In the genomic region with DNA sequence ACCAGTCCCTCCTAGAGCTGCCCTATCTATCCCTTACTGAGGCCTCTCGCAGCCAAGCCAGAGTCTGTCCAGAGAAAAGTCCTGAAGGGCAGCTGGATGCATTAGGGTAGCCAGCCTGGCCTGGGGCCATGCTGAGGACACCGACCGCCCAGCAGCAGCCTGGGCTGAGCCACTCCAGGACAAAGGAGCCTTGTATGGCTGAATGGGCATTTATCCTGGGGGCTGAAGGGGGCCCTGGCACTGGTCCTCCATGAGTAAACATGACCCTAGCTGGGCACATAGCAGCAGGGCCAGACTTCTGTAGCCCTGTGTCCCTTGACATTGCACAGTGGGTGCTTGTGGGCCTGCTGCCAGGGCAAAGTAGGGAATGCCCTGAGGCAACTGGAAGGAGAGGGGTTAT, we compare ENCODE assay signal across 9 mouse cellular contexts. TPM values are rescaled to one million over a fixed set of nuclear protein-coding genes. Genes with fewer than 3 reads are reported as not detected.
DNase-seq lines count a peak whose midpoint lies in the region; ATAC-seq lines count a peak whose summit lies in the region.
"Had no signal": no experiment of that assay in that cellular context is flagged by ENCODE, and none has a peak within 500 bp of the region (broad histone marks: within the 10 kb centered on the region; RNA-seq: fewer than 3 reads in every experiment).

No protein-coding gene starts in this region.

- H3K4me3 ChIP-seq in heart, embryonic 12.5 days, result no peak overlapping the region
- H3K4me3 ChIP-seq in hindbrain, embryonic 10.5 days, result no peak overlapping the region
- H3K4me3 ChIP-seq in limb, embryonic 13.5 days, result no peak overlapping the region

- no peak overlapping the region for H3K27ac ChIP-seq in heart, embryonic 12.5 days (ENCODE audit: poor library complexity, severe bottlenecking)
- peak overlapping the region; percentile 65 for H3K27ac ChIP-seq in hindbrain, embryonic 10.5 days
- H3K27ac ChIP-seq in limb, embryonic 13.5 days, result peak overlapping the region; percentile 63; the same call in 1 of the 2 replicates
- H3K27ac ChIP-seq: liver, embryonic 14.5 days had no signal

- peaks cover 41% of the 10 kb centered on the region for H3K36me3 ChIP-seq in heart, embryonic 12.5 days
- H3K36me3 ChIP-seq in hindbrain, embryonic 10.5 days, result peaks cover 46% of the 10 kb centered on the region
- peaks cover 41% of the 10 kb centered on the region for H3K36me3 ChIP-seq in limb, embryonic 13.5 days

- WGBS in heart, embryonic 12.5 days, result 60% methylated on average over 3 of the region's 3 CpGs
- 62% methylated on average over 3 of the region's 3 CpGs for WGBS in hindbrain, embryonic 10.5 days
- WGBS in limb, embryonic 13.5 days, result 80% methylated on average over 3 of the region's 3 CpGs

- H3K4me2 ChIP-seq in heart, embryonic 12.5 days, result no peak overlapping the region
- H3K4me2 ChIP-seq in limb, embryonic 13.5 days (replicated peaks), result no peak overlapping the region

- intact Hi-C loops in heart, postnatal 36 days (cut with DNase I), result no loop called here

- H3K9ac ChIP-seq in heart, embryonic 12.5 days, result no peak overlapping the region
- H3K9ac ChIP-seq in limb, embryonic 13.5 days, result peak overlapping the region; percentile 25; the same call in 1 of the 2 replicates
- H3K9ac ChIP-seq: liver, embryonic 14.5 days had no signal

- DNase-seq in heart, postnatal 36 days, result no peak
- DNase-seq in adipocyte (ENCODE audit: low spot score), result peak; percentile 40
- no peak for DNase-seq in hindbrain, embryonic 10.5 days (ENCODE audit: low spot score)
- DNase-seq in telencephalon, adult 2 months (ENCODE audit: low read depth, low spot score), result peak; percentile 45
- DNase-seq in yolk sac, embryonic 10.5 days (ENCODE audit: low spot score), result no peak
- DNase-seq in ovary, postnatal 36 days (ENCODE audit: low spot score), result no peak

- peaks cover 13% of the 10 kb centered on the region for H3K4me1 ChIP-seq in heart, embryonic 12.5 days (replicated peaks)
- H3K4me1 ChIP-seq in hindbrain, embryonic 10.5 days (replicated peaks), result peaks cover 7% of the 10 kb centered on the region
- H3K4me1 ChIP-seq in limb, embryonic 13.5 days, result no peaks in the 10 kb centered on the region

- no peaks in the 10 kb centered on the region for H3K27me3 ChIP-seq in heart, embryonic 12.5 days (replicated peaks)
- no peaks in the 10 kb centered on the region for H3K27me3 ChIP-seq in hindbrain, embryonic 10.5 days (ENCODE audit: insufficient read depth, poor library complexity, severe bottlenecking)
- H3K27me3 ChIP-seq in limb, embryonic 13.5 days, result no peaks in the 10 kb centered on the region

- no peaks in the 10 kb centered on the region for H3K9me3 ChIP-seq in heart, embryonic 12.5 days (replicated peaks)
- no peaks in the 10 kb centered on the region for H3K9me3 ChIP-seq in hindbrain, embryonic 10.5 days
- H3K9me3 ChIP-seq in limb, embryonic 13.5 days, result no peaks in the 10 kb centered on the region

- peak; percentile 14; the same call in 1 of the 2 replicates for ATAC-seq in heart, embryonic 12.5 days (ENCODE audit: insufficient number of reproducible peaks, low FRiP score)
- ATAC-seq in limb, embryonic 13.5 days (ENCODE audit: low FRiP score, low read depth), result 0 out of 2 replicates have a peak, but pooled peaks have one; percentile 32

RNA-seq across cellular contexts. Expression of a gene that starts 16.2 kb away (rescaled TPM):
- polyA plus RNA-seq in heart, embryonic 12.5 days (2016; fragmentation: Nextera tagmentation; extraction: Ambion mirVana), result 34.3 and 34.9 TPM in 2 replicates
- total RNA-seq in heart, postnatal 36 days (2021), result 10 to 100 TPM; 20.8 to 21.0 TPM
- polyA plus RNA-seq in hindbrain, embryonic 10.5 days (2016; fragmentation: Nextera tagmentation; extraction: Ambion mirVana), result 37.1 and 40.9 TPM in 2 replicates
- 45.2 and 46.0 TPM in 2 replicates for polyA plus RNA-seq in limb, embryonic 13.5 days (2015; fragmentation: Nextera tagmentation; extraction: Ambion mirVana)

RNA-seq across cellular contexts. Expression of a gene that starts 16.5 kb away (rescaled TPM):
- polyA plus RNA-seq in heart, embryonic 12.5 days (2016; fragmentation: Nextera tagmentation; extraction: Ambion mirVana), result 152 and 163 TPM in 2 replicates
- 1 to 10 TPM; 2.0 to 2.2 TPM for total RNA-seq in heart, postnatal 36 days (2021)
- polyA plus RNA-seq in hindbrain, embryonic 10.5 days (2016; fragmentation: Nextera tagmentation; extraction: Ambion mirVana), result 259 and 305 TPM in 2 replicates
- 196 and 197 TPM in 2 replicates for polyA plus RNA-seq in limb, embryonic 13.5 days (2015; fragmentation: Nextera tagmentation; extraction: Ambion mirVana)

RNA-seq across cellular contexts. Expression of a gene that starts 22.1 kb away (rescaled TPM):
- 135 and 140 TPM in 2 replicates for polyA plus RNA-seq in heart, embryonic 12.5 days (2016; fragmentation: Nextera tagmentation; extraction: Ambion mirVana)
- total RNA-seq in heart, postnatal 36 days (2021), result 10 to 100 TPM; 13.1 to 13.7 TPM
- polyA plus RNA-seq in hindbrain, embryonic 10.5 days (2016; fragmentation: Nextera tagmentation; extraction: Ambion mirVana), result 255 and 317 TPM in 2 replicates
- 252 and 254 TPM in 2 replicates for polyA plus RNA-seq in limb, embryonic 13.5 days (2015; fragmentation: Nextera tagmentation; extraction: Ambion mirVana)

RNA-seq across cellular contexts. Expression of a gene that starts 44.7 kb away (rescaled TPM):
- polyA plus RNA-seq in heart, embryonic 12.5 days (2016; fragmentation: Nextera tagmentation; extraction: Ambion mirVana), result 0.73 and 1.0 TPM in 2 replicates
- under 1 TPM; 0.39 to 0.84 TPM for total RNA-seq in heart, postnatal 36 days (2021)
- 0.77 and 1.2 TPM in 2 replicates for polyA plus RNA-seq in hindbrain, embryonic 10.5 days (2016; fragmentation: Nextera tagmentation; extraction: Ambion mirVana)
- 0.56 and 0.66 TPM in 2 replicates for polyA plus RNA-seq in limb, embryonic 13.5 days (2015; fragmentation: Nextera tagmentation; extraction: Ambion mirVana)

RNA-seq across cellular contexts. Expression of a gene that starts 45.0 kb away (rescaled TPM):
- 52.9 and 53.5 TPM in 2 replicates for polyA plus RNA-seq in heart, embryonic 12.5 days (2016; fragmentation: Nextera tagmentation; extraction: Ambion mirVana)
- 10 to 100 TPM; 25.9 to 28.7 TPM for total RNA-seq in heart, postnatal 36 days (2021)
- polyA plus RNA-seq in hindbrain, embryonic 10.5 days (2016; fragmentation: Nextera tagmentation; extraction: Ambion mirVana), result 58.8 and 68.1 TPM in 2 replicates
- 69.6 and 80.0 TPM in 2 replicates for polyA plus RNA-seq in limb, embryonic 13.5 days (2015; fragmentation: Nextera tagmentation; extraction: Ambion mirVana)

Comparison
In these comparisons a context has a peak if more than half of its experiments do, and no peak if none do; other contexts are left out.
1. DNase-seq: peak in adipocyte (single experiment) and telencephalon, adult 2 months (single experiment); none in heart, postnatal 36 days (0 of 2), hindbrain, embryonic 10.5 days (single experiment), yolk sac, embryonic 10.5 days (single experiment) and ovary, postnatal 36 days (single experiment).